Comparison of ENCODE assay signal across 22 mouse cellular contexts in the genomic region with DNA sequence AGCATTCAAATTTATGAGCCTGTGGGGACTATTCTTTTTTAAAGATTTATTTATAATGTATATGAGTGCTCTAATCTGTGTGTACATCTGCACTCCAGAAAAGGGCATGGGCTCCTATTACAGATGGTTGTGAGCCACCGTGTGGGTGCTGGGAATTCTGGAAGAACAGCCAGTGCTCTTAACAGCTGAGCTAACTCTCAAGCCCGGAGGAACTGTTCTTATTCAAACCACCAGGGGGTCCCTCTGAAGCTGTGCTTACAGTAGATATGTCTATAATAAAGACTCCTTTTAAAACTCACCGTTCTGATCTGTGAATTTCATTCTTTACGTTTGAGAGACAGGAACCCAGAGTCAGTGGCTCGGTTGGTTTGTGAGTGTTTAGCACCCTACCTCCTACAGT. TPM values are rescaled to one million over a fixed set of nuclear protein-coding genes. Genes with fewer than 3 reads are reported as not detected.
"Had no signal": no experiment of that assay in that cellular context is flagged by ENCODE, and none has a peak within 500 bp of the region (broad histone marks: within the 10 kb centered on the region; RNA-seq: fewer than 3 reads in every experiment).

No protein-coding gene starts in this region.

- H3K36me3 ChIP-seq: kidney, embryonic 15.5 days; limb, embryonic 12.5 days; liver, embryonic 13.5 days; midbrain, embryonic 12.5 days; neural tube, embryonic 15.5 days had no signal

- H3K27me3 ChIP-seq: limb, embryonic 12.5 days; neural tube, embryonic 15.5 days had no signal

- H3K4me3 ChIP-seq: kidney, embryonic 15.5 days; limb, embryonic 12.5 days; liver, embryonic 13.5 days; midbrain, embryonic 12.5 days; myocyte; neural tube, embryonic 15.5 days had no signal

- H3K4me2 ChIP-seq: kidney, embryonic 15.5 days; limb, embryonic 12.5 days; liver, embryonic 13.5 days; midbrain, embryonic 12.5 days; neural tube, embryonic 15.5 days had no signal

- DNase-seq: kidney, adult 2 months; kidney, postnatal 25 days; liver; liver, embryonic 13.5 days; liver, postnatal 0 days; lung, postnatal 10 days; right cerebral cortex, adult 18-20 months; thymus, adult 18-20 months; thymus, postnatal 14 days had no signal

- H3K4me1 ChIP-seq: kidney, embryonic 15.5 days; limb, embryonic 12.5 days; liver, embryonic 13.5 days; midbrain, embryonic 12.5 days; neural tube, embryonic 15.5 days had no signal

- H3K9ac ChIP-seq: kidney, embryonic 15.5 days; limb, embryonic 12.5 days; liver, embryonic 13.5 days; liver, postnatal 0 days; midbrain, embryonic 12.5 days; neural tube, embryonic 15.5 days had no signal

- H3K9me3 ChIP-seq: kidney, embryonic 15.5 days; limb, embryonic 12.5 days; liver, embryonic 13.5 days; midbrain, embryonic 12.5 days; neural tube, embryonic 15.5 days had no signal

- ATAC-seq: liver, postnatal 0 days had no signal

- H3K27ac ChIP-seq: kidney, embryonic 15.5 days; limb, embryonic 12.5 days; liver, embryonic 13.5 days; macrophage; midbrain, embryonic 12.5 days; neural tube, embryonic 15.5 days had no signal

RNA-seq across cellular contexts. Expression of a gene that starts 31.1 kb away (rescaled TPM):
- total RNA-seq: layer of hippocampus, adult 18-20 months; layer of hippocampus, postnatal 14 days; left cerebral cortex, adult 18-20 months; left cerebral cortex, postnatal 14 days; megakaryocyte-erythroid progenitor cell, adult 5-6 weeks had no signal
- polyA plus RNA-seq: kidney, adult 2 months; macrophage; myocyte; neural tube, embryonic 11.5 days; urinary bladder, adult 2 months had no signal
